Mouse (Mus musculus) heart, embryonic 15.5 days (tissue): ENCODE measurements at regions not wholly inside any gene's neighbourhood (a gene's known extent, or its start where the extent isn't known, plus 50 kb on each side); places are given as distances from the start of the nearest gene placed in this dataset.

Experiments
- ATAC-seq: fragments of 200-750 bp; cut with Nextera tagmentation; replicated peaks from 2 replicates; pipeline ENCODE4 v1.8.0; 2017; ENCODE audit warnings: low read depth, moderate TSS enrichment; ENCODE audit not compliant: insufficient number of reproducible peaks, insufficient read depth, low FRiP score
- H3K27ac ChIP-seq: fragments of 300-500 bp; sonication (generic); 2 replicates; pipeline ENCODE4 v1.5.1; 2015; ENCODE audit warnings: mild to moderate bottlenecking, inconsistent platforms
- H3K27me3 ChIP-seq: fragments of 300-500 bp; sonication (generic); 2 replicates; pipeline ENCODE4 v1.6.1; 2015; ENCODE audit warnings: inconsistent platforms
- H3K36me3 ChIP-seq: fragments of 300-500 bp; sonication (generic); 2 replicates; pipeline ENCODE4 v1.6.1; 2015; ENCODE audit warnings: mild to moderate bottlenecking, inconsistent platforms
- H3K4me1 ChIP-seq: fragments of 300-500 bp; sonication (generic); replicated peaks from 2 replicates; pipeline ENCODE4 v1.6.1; 2015; ENCODE audit warnings: inconsistent platforms
- H3K4me2 ChIP-seq: fragments of 300-500 bp; sonication (generic); 2 replicates; pipeline ENCODE4 v1.6.1; 2015; ENCODE audit warnings: inconsistent platforms, mild to moderate bottlenecking, moderate library complexity
- H3K4me3 ChIP-seq: fragments of 300-500 bp; sonication (generic); 2 replicates; pipeline ENCODE4 v1.5.1; 2015; ENCODE audit warnings: mild to moderate bottlenecking, inconsistent platforms
- H3K9ac ChIP-seq: fragments of 300-500 bp; sonication (generic); 2 replicates; pipeline ENCODE4 v1.6.1; 2015; ENCODE audit warnings: mild to moderate bottlenecking, inconsistent platforms
- H3K9me3 ChIP-seq: fragments of 300-500 bp; sonication (generic); replicated peaks from 2 replicates; pipeline ENCODE4 v1.6.1; 2016; ENCODE audit warnings: inconsistent platforms
- WGBS: fragments of 180-500 bp; shearing (Covaris S2); methylation state at CpG from one replicate; pipeline ENCODE4 v1.1.7; 2015; ENCODE audit warnings: mixed read lengths; 5-methylcytosine and 5-hydroxymethylcytosine counted together

GRCm38 (mm10) chr10:91361621-91362020 is 180.5 kb upstream of the Tmpo start:
- no peak overlapping the region for H3K9ac ChIP-seq
- no peaks in the 10 kb centered on the region for H3K9me3 ChIP-seq
- no peak overlapping the region for H3K4me2 ChIP-seq
- H3K27ac ChIP-seq: no peak overlapping the region
- no peaks in the 10 kb centered on the region for H3K27me3 ChIP-seq
- H3K4me3 ChIP-seq: no peak overlapping the region
- no peaks in the 10 kb centered on the region for H3K4me1 ChIP-seq
- 74% methylated on average over 2 of the region's 2 CpGs for WGBS
- ATAC-seq: no peak
- H3K36me3 ChIP-seq: no peaks in the 10 kb centered on the region

GRCm38 (mm10) chr10:91345465-91345864 is 164.3 kb upstream of the Tmpo start:
- Histone ChIP-seq H3K27ac (no peak overlapping the region), H3K36me3 (no peaks in the 10 kb centered on the region), H3K4me1 (no peaks in the 10 kb centered on the region), H3K4me3 (no peak overlapping the region), H3K9ac (no peak overlapping the region), H3K4me2 (no peak overlapping the region), H3K9me3 (no peaks in the 10 kb centered on the region), H3K27me3 (no peaks in the 10 kb centered on the region)
- WGBS: 77% methylated on average over 5 of the region's 5 CpGs
- no peak for ATAC-seq

GRCm38 (mm10) chr10:91342083-91342482 is 161.0 kb upstream of the Tmpo start:
- no peak overlapping the region for H3K4me2 ChIP-seq
- H3K9me3 ChIP-seq: no peaks in the 10 kb centered on the region
- H3K4me1 ChIP-seq: no peaks in the 10 kb centered on the region
- H3K27ac ChIP-seq: no peak overlapping the region
- ATAC-seq: no peak
- 51% methylated on average over 8 of the region's 8 CpGs for WGBS
- no peak overlapping the region for H3K9ac ChIP-seq
- no peaks in the 10 kb centered on the region for H3K27me3 ChIP-seq
- H3K4me3 ChIP-seq: no peak overlapping the region
- no peaks in the 10 kb centered on the region for H3K36me3 ChIP-seq

- 86% methylated on average over 3 of the region's 3 CpGs for WGBS
- Histone ChIP-seq H3K4me2 (no peak overlapping the region), H3K9ac (no peak overlapping the region), H3K4me3 (no peak overlapping the region), H3K9me3 (no peaks in the 10 kb centered on the region), H3K36me3 (no peaks in the 10 kb centered on the region), H3K27me3 (no peaks in the 10 kb centered on the region), H3K27ac (no peak overlapping the region), H3K4me1 (no peaks in the 10 kb centered on the region)
- no peak for ATAC-seq
These were observed 158.2 kb upstream of the Tmpo start for GRCm38 (mm10) chr10:91339361-91339760.

GRCm38 (mm10) chr10:91326661-91327312 is 145.7 kb upstream of the Tmpo start:
- WGBS: 22% methylated on average over 12 of the region's 12 CpGs
- no peak overlapping the region for H3K4me3 ChIP-seq
- no peak overlapping the region for H3K4me2 ChIP-seq
- H3K9ac ChIP-seq: no peak overlapping the region
- ATAC-seq: no peak
- no peak overlapping the region for H3K27ac ChIP-seq
- H3K36me3 ChIP-seq: no peaks in the 10 kb centered on the region
- no peaks in the 10 kb centered on the region for H3K27me3 ChIP-seq
- no peaks in the 10 kb centered on the region for H3K9me3 ChIP-seq
- 0 out of 2 replicates have a peak, but pooled peaks cover 5% of the 10 kb centered on the region for H3K4me1 ChIP-seq

- H3K27me3 ChIP-seq: no peaks in the 10 kb centered on the region
- no peak for ATAC-seq
- H3K9me3 ChIP-seq: no peaks in the 10 kb centered on the region
- no peak overlapping the region for H3K27ac ChIP-seq
- no peak overlapping the region for H3K9ac ChIP-seq
- H3K36me3 ChIP-seq: no peaks in the 10 kb centered on the region
- no peak overlapping the region for H3K4me2 ChIP-seq
- no peak overlapping the region for H3K4me3 ChIP-seq
- 74% methylated on average over 8 of the region's 8 CpGs for WGBS
- H3K4me1 ChIP-seq: 0 out of 2 replicates have a peak, but pooled peaks cover 5% of the 10 kb centered on the region
These were observed 145.1 kb upstream of the Tmpo start for GRCm38 (mm10) chr10:91326144-91326655.

- 71% methylated on average over 4 of the region's 4 CpGs for WGBS
- Histone ChIP-seq H3K36me3 (no peaks in the 10 kb centered on the region), H3K4me3 (no peak overlapping the region), H3K9me3 (no peaks in the 10 kb centered on the region), H3K4me2 (no peak overlapping the region), H3K27me3 (no peaks in the 10 kb centered on the region), H3K4me1 (0 out of 2 replicates have a peak, but pooled peaks cover 2% of the 10 kb centered on the region), H3K27ac (no peak overlapping the region), H3K9ac (no peak overlapping the region)
- no peak for ATAC-seq
These were observed 140.1 kb upstream of the Tmpo start for GRCm38 (mm10) chr10:91321226-91321625.

- Histone ChIP-seq H3K27ac (no peak overlapping the region), H3K9ac (no peak overlapping the region), H3K36me3 (no peaks in the 10 kb centered on the region), H3K9me3 (no peaks in the 10 kb centered on the region), H3K4me2 (no peak overlapping the region), H3K4me3 (no peak overlapping the region), H3K27me3 (no peaks in the 10 kb centered on the region), H3K4me1 (no peaks in the 10 kb centered on the region)
- WGBS: 78% methylated on average over 10 of the region's 10 CpGs
- ATAC-seq: 0 out of 2 replicates have a peak, but pooled peaks have one; percentile 35
These were observed 138.5 kb upstream of the Tmpo start for GRCm38 (mm10) chr10:91319442-91320112.

GRCm38 (mm10) chr10:91314441-91314840 is 133.3 kb upstream of the Tmpo start:
- Histone ChIP-seq H3K4me2 (no peak overlapping the region), H3K27me3 (no peaks in the 10 kb centered on the region), H3K36me3 (no peaks in the 10 kb centered on the region), H3K4me3 (no peak overlapping the region), H3K27ac (no peak overlapping the region), H3K9me3 (no peaks in the 10 kb centered on the region), H3K9ac (no peak overlapping the region), H3K4me1 (0 out of 2 replicates have a peak, but pooled peaks cover 2% of the 10 kb centered on the region)
- WGBS: 95% methylated on average over 1 of the region's 1 CpGs
- no peak for ATAC-seq

- no peaks in the 10 kb centered on the region for H3K36me3 ChIP-seq
- no peak overlapping the region for H3K4me2 ChIP-seq
- H3K4me3 ChIP-seq: no peak overlapping the region
- no peaks in the 10 kb centered on the region for H3K9me3 ChIP-seq
- no peak overlapping the region for H3K9ac ChIP-seq
- 49% methylated on average over 3 of the region's 3 CpGs for WGBS
- no peaks in the 10 kb centered on the region for H3K27me3 ChIP-seq
- H3K4me1 ChIP-seq: 0 out of 2 replicates have a peak, but pooled peaks cover 2% of the 10 kb centered on the region
- ATAC-seq: no peak
- no peak overlapping the region for H3K27ac ChIP-seq
These were observed 132.2 kb upstream of the Tmpo start for GRCm38 (mm10) chr10:91313316-91313715.

- no peak overlapping the region for H3K4me3 ChIP-seq
- H3K27me3 ChIP-seq: no peaks in the 10 kb centered on the region
- no peak overlapping the region for H3K9ac ChIP-seq
- H3K4me1 ChIP-seq: 0 out of 2 replicates have a peak, but pooled peaks cover 2% of the 10 kb centered on the region
- no peaks in the 10 kb centered on the region for H3K9me3 ChIP-seq
- no peak overlapping the region for H3K27ac ChIP-seq
- no peak for ATAC-seq
- no peak overlapping the region for H3K4me2 ChIP-seq
- no peaks in the 10 kb centered on the region for H3K36me3 ChIP-seq
- 66% methylated on average over 5 of the region's 5 CpGs for WGBS
These were observed 131.8 kb upstream of the Tmpo start for GRCm38 (mm10) chr10:91312913-91313312.
